Comparison of ENCODE assay signal across 8 mouse cellular contexts in genomic region chr17:46674530-46675283, GRCm38 (mm10). TPM values are rescaled to one million over a fixed set of nuclear protein-coding genes. Genes with fewer than 3 reads are reported as not detected.
DNase-seq lines count a peak whose midpoint lies in the region; ATAC-seq and TF ChIP-seq lines count a peak whose summit lies in the region.

No protein-coding gene starts in this region.

- TF ChIP-seq EP300 in liver, postnatal 0 days (IDR thresholded peaks at IDR 0.05; ENCODE audit: low read depth): no peak

- peaks cover 91% of the 10 kb centered on the region for H3K4me1 ChIP-seq in E14TG2a.4 (replicated peaks; ENCODE audit: low read depth, low read length)
- peaks cover 13% of the 10 kb centered on the region for H3K4me1 ChIP-seq in forebrain, postnatal 0 days (ENCODE audit: insufficient read depth)
- H3K4me1 ChIP-seq in liver, postnatal 0 days (ENCODE audit: insufficient read depth): peaks cover 23% of the 10 kb centered on the region

- no peaks in the 10 kb centered on the region for H3K27me3 ChIP-seq in E14TG2a.4 (ENCODE audit: insufficient read depth, low read length)
- no peaks in the 10 kb centered on the region for H3K27me3 ChIP-seq in forebrain, postnatal 0 days (ENCODE audit: insufficient read depth, low read length)
- no peaks in the 10 kb centered on the region for H3K27me3 ChIP-seq in liver, postnatal 0 days (ENCODE audit: insufficient read depth, low read length)

- WGBS in forebrain, postnatal 0 days: 18% methylated on average over 15 of the region's 15 CpGs
- WGBS in liver, postnatal 0 days (ENCODE audit: insufficient replicate concordance): 27% methylated on average over 15 of the region's 15 CpGs

- ATAC-seq in forebrain, postnatal 0 days: peak; percentile 26
- ATAC-seq in liver, postnatal 0 days: peak; percentile 22

- H3K36me3 ChIP-seq in E14TG2a.4 (ENCODE audit: insufficient read depth, low read length): peaks cover 75% of the 10 kb centered on the region
- peaks cover 50% of the 10 kb centered on the region for H3K36me3 ChIP-seq in forebrain, postnatal 0 days (ENCODE audit: insufficient read depth)
- H3K36me3 ChIP-seq in liver, postnatal 0 days (replicated peaks; ENCODE audit: insufficient read depth, low read length): peaks cover 31% of the 10 kb centered on the region

- TF ChIP-seq CTCF in E14TG2a.4 (conservative IDR thresholded peaks at IDR 0.05; ENCODE audit: low read length): no peak
- no peak for TF ChIP-seq CTCF in forebrain, postnatal 0 days (IDR thresholded peaks at IDR 0.05; ENCODE audit: low read depth)
- TF ChIP-seq CTCF in liver, postnatal 0 days (IDR thresholded peaks at IDR 0.05; ENCODE audit: low read depth): no peak

- peak overlapping the region; percentile 85 for H3K4me3 ChIP-seq in E14TG2a.4 (replicated peaks; ENCODE audit: low read length)
- H3K4me3 ChIP-seq in forebrain, postnatal 0 days (ENCODE audit: low read depth, low read length): peak overlapping the region; percentile 76; the same call in 1 of the 2 replicates
- peak overlapping the region; percentile 82 for H3K4me3 ChIP-seq in liver, postnatal 0 days (ENCODE audit: low read depth, low read length)

- H3K27ac ChIP-seq in forebrain, postnatal 0 days (ENCODE audit: low read depth, low read length): peak overlapping the region; percentile 69
- H3K27ac ChIP-seq in liver, postnatal 0 days (ENCODE audit: low read depth): peak overlapping the region; percentile 89

- intact Hi-C loops in gastrocnemius, postnatal 14 days (cut with DNase I; ENCODE audit: low total_unique reads): no loop called here

- H3K4me2 ChIP-seq in forebrain, postnatal 0 days (ENCODE audit: low read depth): peak overlapping the region; percentile 85
- H3K4me2 ChIP-seq in liver, postnatal 0 days (ENCODE audit: low read depth, low read length): peak overlapping the region; percentile 93

- peak; percentile 96 for DNase-seq in heart, adult 11 months
- no peak for DNase-seq in heart, postnatal 4 days
- DNase-seq in forebrain, postnatal 0 days: no peak
- DNase-seq in liver, postnatal 0 days: peak; percentile 51
- no peak for DNase-seq in natural killer cell, adult 2 months (ENCODE audit: low spot score in 2 of 2)
- no peak for DNase-seq in gastrocnemius, postnatal 14 days
- no peak for DNase-seq in embryo, embryonic 10 days (ENCODE audit: low spot score)

- H3K9ac ChIP-seq in forebrain, postnatal 0 days: peak overlapping the region; percentile 34; the same call in 1 of the 2 replicates
- H3K9ac ChIP-seq in liver, postnatal 0 days (replicated peaks): peak overlapping the region; percentile 78

- H3K9me3 ChIP-seq in E14TG2a.4 (ENCODE audit: low read length): no peaks in the 10 kb centered on the region
- H3K9me3 ChIP-seq in forebrain, postnatal 0 days (ENCODE audit: low read length): no peaks in the 10 kb centered on the region
- no peaks in the 10 kb centered on the region for H3K9me3 ChIP-seq in liver, postnatal 0 days (ENCODE audit: low read length)

RNA-seq across cellular contexts. Expression of gene Rrp36, which starts 0.6 kb away (rescaled TPM):
- total RNA-seq in heart, postnatal 4 days (2021): 10 to 100 TPM; 16.7 TPM
- 29.7 and 31.1 TPM in 2 replicates for total RNA-seq in forebrain, postnatal 0 days (2014; rRNA removed)
- 39.4 and 52.1 TPM in 2 replicates for polyA plus RNA-seq in forebrain, postnatal 0 days (2015; fragmentation: Nextera tagmentation; extraction: Ambion mirVana)
- polyA plus RNA-seq in liver, postnatal 0 days (2015; fragmentation: Nextera tagmentation; extraction: Ambion mirVana): 28.1 and 28.2 TPM in 2 replicates
- total RNA-seq in gastrocnemius, postnatal 14 days (2021): 10 to 100 TPM in 1 of 2 experiments, 1 to 10 TPM in 1; 9.5 to 11.8 TPM

RNA-seq across cellular contexts. Expression of gene Mea1, which starts 3.9 kb away (rescaled TPM):
- total RNA-seq in heart, postnatal 4 days (2021): 10 to 100 TPM; 62.9 to 66.8 TPM
- total RNA-seq in forebrain, postnatal 0 days (2014; rRNA removed): 124 and 169 TPM in 2 replicates
- 280 and 286 TPM in 2 replicates for polyA plus RNA-seq in forebrain, postnatal 0 days (2015; fragmentation: Nextera tagmentation; extraction: Ambion mirVana)
- polyA plus RNA-seq in liver, postnatal 0 days (2015; fragmentation: Nextera tagmentation; extraction: Ambion mirVana): 52.3 and 56.9 TPM in 2 replicates
- total RNA-seq in gastrocnemius, postnatal 14 days (2021): 10 to 100 TPM; 46.2 to 57.6 TPM

RNA-seq across cellular contexts. Expression of gene Klhdc3, which starts 6.0 kb away (rescaled TPM):
- 100 to 1,000 TPM; 138 to 140 TPM for total RNA-seq in heart, postnatal 4 days (2021)
- total RNA-seq in forebrain, postnatal 0 days (2014; rRNA removed): 71.1 and 77.3 TPM in 2 replicates
- polyA plus RNA-seq in forebrain, postnatal 0 days (2015; fragmentation: Nextera tagmentation; extraction: Ambion mirVana): 207 and 211 TPM in 2 replicates
- polyA plus RNA-seq in liver, postnatal 0 days (2015; fragmentation: Nextera tagmentation; extraction: Ambion mirVana): 60.0 and 63.0 TPM in 2 replicates
- 100 to 1,000 TPM; 150 to 154 TPM for total RNA-seq in gastrocnemius, postnatal 14 days (2021)

RNA-seq across cellular contexts. Expression of gene Cul7, which starts 24.6 kb away (rescaled TPM):
- 10 to 100 TPM; 65.5 to 66.6 TPM for total RNA-seq in heart, postnatal 4 days (2021)
- 77.0 and 89.9 TPM in 2 replicates for total RNA-seq in forebrain, postnatal 0 days (2014; rRNA removed)
- 20.6 and 24.0 TPM in 2 replicates for polyA plus RNA-seq in forebrain, postnatal 0 days (2015; fragmentation: Nextera tagmentation; extraction: Ambion mirVana)
- polyA plus RNA-seq in liver, postnatal 0 days (2015; fragmentation: Nextera tagmentation; extraction: Ambion mirVana): 5.2 and 6.2 TPM in 2 replicates
- 10 to 100 TPM; 20.1 to 25.5 TPM for total RNA-seq in gastrocnemius, postnatal 14 days (2021)

RNA-seq across cellular contexts. Expression of gene Mrpl2, which starts 28.7 kb away (rescaled TPM):
- 100 to 1,000 TPM; 107 to 109 TPM for total RNA-seq in heart, postnatal 4 days (2021)
- total RNA-seq in forebrain, postnatal 0 days (2014; rRNA removed): 51.4 and 62.9 TPM in 2 replicates
- polyA plus RNA-seq in forebrain, postnatal 0 days (2015; fragmentation: Nextera tagmentation; extraction: Ambion mirVana): 96.2 and 111 TPM in 2 replicates
- 75.2 and 79.3 TPM in 2 replicates for polyA plus RNA-seq in liver, postnatal 0 days (2015; fragmentation: Nextera tagmentation; extraction: Ambion mirVana)
- 100 to 1,000 TPM; 102 to 107 TPM for total RNA-seq in gastrocnemius, postnatal 14 days (2021)

Comparison
In these comparisons a context has a peak if more than half of its experiments do, and no peak if none do; other contexts are left out.
1. DNase-seq: peak in heart, adult 11 months (single experiment) and liver, postnatal 0 days (single experiment); none in heart, postnatal 4 days (single experiment), forebrain, postnatal 0 days (single experiment), natural killer cell, adult 2 months (0 of 2), gastrocnemius, postnatal 14 days (single experiment) and embryo, embryonic 10 days (single experiment).
2. Peak in every context shown above with its lines, with median percentiles within 50 percentile points of each other: H3K4me3 ChIP-seq.